Mouse (Mus musculus): ENCODE data around the gene Cdh18.
"Not testable (repeated sequence)": the region's sequence is repeated elsewhere in the genome, so short reads cannot be mapped to it uniquely, and the experiment has no call there.

The Cdh18 gene

DNA sequence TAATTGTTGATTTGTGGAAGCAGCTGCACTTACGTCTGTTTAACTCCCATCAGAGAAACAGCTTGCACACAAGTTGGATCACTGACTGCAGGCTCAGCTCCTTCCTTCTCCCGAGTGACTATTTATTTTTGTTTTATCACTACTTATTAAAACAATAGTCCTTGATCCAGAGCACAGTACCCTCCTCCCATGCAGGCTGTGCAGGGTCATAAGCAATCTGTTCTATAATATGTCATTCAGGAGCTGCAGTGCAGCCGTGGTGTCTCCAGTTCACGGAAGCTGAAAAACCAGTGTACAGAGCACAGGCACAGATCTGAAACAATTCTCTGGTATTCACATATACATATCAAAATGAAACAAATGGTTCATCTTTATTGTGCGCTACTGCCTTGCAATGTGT, 625.8 kb downstream of the Cdh18 start:
- DNase-seq (ENCODE audit: low spot score in 2 of 2) = no peak

GRCm38 (mm10) chr15:23212068-23212467, 663.2 kb downstream of the Cdh18 start:
- no peak for DNase-seq (ENCODE audit: low spot score in 2 of 2)

GRCm38 (mm10) chr15:23230616-23231015, 681.8 kb downstream of the Cdh18 start:
- no peak for DNase-seq (ENCODE audit: low spot score in 2 of 2)

- no peak for DNase-seq (ENCODE audit: low spot score in 2 of 2)
Measured at GRCm38 (mm10) chr15:23257751-23258440, 709.1 kb downstream of the Cdh18 start.

DNA sequence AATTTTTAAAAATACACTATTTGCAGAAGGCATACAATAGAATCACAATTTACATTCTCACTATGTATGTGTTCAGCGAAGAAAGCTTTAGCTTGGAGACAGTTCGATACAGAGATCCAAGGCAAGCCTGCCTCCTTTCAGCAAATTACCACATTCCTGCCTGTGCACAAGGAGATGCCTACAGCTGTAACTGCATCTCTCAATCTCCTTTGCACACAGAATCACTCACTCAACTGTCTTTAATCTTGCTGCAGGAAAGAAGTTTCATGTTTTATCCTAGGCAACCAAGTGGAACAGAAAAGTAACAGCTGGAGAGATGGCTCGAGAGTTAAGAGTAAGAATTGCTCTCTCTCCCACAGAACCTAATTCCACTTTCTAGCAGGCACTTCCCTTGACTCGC, 729.6 kb downstream of the Cdh18 start:
- no peak for DNase-seq (ENCODE audit: low spot score in 2 of 2)

DNA sequence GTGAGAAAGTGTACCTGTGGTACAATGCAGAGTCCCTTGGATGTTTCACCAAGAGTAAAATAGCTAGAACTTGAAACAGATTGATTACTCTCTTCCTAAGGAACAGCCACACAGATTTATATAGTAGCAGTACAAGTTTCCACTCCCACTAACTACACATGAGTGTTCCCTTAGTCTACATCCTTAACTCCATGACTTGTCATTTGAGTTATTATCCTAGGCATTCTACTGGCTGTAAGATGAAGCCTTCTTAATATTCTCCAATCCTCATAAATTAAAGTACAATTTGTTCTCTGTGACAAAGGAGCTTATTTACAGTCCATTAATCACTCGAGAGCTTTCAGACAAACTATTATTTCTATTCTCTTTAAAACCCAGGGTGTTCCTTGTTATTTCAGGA, 756.2 kb downstream of the Cdh18 start:
- no peak for DNase-seq (ENCODE audit: low spot score in 2 of 2)

DNA sequence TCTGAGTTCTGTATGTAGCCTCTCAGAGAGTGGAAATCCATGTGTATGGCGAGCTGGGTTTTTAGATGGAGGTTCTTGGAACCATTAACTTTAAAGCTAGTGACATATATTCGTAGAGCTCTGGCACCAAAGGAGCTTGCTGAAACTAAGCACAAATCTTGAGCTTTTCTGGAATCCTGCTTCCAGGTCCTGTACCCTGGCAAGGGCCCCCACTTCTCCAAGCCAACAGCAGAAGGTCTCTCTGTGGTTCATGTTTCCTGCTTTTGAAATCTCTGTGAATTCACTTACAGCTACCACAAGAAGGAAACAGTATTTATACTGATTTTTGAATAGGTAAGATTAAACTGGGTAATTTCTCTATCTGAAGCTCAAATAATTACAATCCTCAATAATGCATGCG, 767.9 kb downstream of the Cdh18 start:
- no peak for DNase-seq (ENCODE audit: low spot score in 2 of 2)

- no peak for DNase-seq (ENCODE audit: low spot score in 2 of 2)
Measured at GRCm38 (mm10) chr15:23317409-23317808, 768.6 kb downstream of the Cdh18 start.

DNA sequence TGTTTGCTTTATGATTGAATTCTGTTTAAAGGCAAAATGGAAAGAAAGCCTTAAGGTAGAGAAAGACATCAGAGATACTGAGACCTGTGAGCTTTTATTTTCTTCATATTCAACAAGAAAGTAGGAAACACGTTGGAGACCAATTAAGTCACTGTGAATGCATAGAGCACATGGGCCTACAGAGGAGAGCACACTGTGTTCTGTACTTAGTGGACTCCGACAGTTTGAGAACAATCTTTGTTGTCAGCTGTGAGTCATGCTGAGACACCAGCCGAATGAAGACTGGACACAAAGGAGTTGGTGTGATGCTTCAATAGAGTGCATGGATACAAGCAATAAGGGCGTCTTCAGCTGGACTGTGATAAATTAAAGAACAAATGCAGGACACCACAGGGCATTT, 791.5 kb downstream of the Cdh18 start:
- not testable (repeated sequence) for DNase-seq (ENCODE audit: low spot score in 2 of 2)

DNA sequence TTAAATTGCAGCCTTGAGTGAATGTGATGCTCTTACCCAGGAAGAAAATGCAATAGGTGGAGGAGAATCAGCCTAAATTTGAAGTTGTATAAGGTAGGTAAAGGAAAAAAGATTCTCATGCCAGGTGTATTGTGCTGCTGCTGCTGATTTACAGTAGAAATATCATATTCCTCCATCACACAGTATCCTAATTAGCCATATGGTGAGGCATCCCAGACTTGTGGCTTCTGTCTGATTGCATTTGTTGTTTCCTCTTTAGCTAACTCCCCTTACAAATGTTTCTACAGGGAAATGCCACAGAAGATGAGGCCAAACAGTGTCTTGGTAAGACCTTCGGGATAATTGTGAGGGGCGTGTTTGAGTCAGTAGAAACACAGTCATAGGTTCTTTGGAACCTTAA, 802.3 kb downstream of the Cdh18 start:
- no peak for DNase-seq (ENCODE audit: low spot score in 2 of 2)

DNA sequence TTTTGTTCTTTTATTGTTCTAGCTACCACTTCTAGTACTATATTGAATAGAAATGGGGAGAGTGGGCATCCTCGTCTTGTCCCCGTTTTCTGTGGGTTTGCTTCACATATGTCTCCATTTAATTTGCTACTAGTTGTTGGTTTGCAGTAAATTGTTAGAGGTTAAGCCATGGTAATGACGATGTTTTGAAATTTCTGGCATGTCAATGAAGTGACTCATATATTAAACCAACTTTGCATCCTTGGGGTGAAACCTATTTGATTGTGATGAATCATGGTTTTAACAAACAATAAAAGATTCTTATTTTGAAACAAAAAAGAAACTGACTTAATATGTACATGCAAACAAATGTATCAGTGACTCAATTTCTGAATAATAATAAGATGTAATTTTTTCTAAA, 817.5 kb downstream of the Cdh18 start:
- no peak for DNase-seq (ENCODE audit: low spot score in 2 of 2)

GRCm38 (mm10) chr15:23367712-23368111, 818.9 kb downstream of the Cdh18 start:
- no peak for DNase-seq (ENCODE audit: low spot score in 2 of 2)

DNA sequence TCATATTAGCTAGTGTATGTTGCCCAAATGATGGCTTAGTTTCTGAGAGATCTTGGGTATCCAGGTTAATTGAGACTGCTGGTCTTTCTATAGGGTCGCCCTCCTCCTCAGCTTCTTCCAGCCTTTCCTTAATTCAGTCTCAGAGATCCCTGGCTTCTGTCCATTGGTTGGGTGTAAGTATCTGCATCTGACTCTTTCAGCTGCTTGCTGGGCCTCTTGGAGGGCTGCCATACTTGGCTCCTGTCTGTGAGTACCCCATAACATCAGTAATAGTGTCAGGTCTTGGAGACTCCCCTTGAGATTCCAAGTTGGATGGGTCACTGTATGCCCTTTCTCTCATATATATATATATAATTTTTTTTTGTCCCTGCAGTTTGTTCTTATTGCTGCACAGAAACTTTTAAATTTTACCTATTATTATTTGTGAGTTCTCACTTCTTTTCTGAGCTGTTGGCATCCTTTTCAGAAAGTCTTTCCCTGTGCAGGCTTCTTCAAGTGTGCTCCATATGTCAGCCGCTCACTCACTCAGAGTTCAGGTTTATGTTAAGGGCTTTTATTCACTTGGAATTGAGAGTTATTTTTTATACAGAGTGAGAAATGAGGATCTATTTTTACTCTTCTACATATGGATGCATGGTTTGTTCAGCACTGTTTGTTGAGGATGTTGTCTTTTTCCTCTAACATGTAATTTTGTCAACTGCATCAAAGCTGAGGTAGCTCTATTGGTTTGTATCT, 829.4 kb downstream of the Cdh18 start:
- DNase-seq (ENCODE audit: low spot score in 2 of 2) = peak in 1 of 2 experiments; percentile 19

DNA sequence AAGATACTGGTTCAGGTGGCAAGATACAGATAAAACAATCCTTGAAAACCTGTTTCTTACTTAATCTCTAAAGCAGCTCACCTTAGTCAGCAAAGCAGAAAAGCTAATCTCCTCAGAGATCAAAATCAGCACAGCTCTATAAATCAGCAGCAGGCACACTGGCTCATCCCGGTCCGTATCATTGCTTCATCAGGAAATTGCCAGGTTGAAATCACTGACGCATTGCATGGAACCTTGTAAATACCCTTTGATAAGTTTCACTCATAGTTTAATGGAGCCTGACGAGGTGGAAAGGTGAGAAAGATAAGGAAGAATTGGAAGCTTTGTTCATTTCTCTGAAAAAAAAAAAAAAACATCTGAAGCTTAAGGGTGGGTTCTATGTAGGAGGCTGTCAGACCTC, 837.0 kb downstream of the Cdh18 start:
- DNase-seq (ENCODE audit: low spot score in 2 of 2) = no peak

DNA sequence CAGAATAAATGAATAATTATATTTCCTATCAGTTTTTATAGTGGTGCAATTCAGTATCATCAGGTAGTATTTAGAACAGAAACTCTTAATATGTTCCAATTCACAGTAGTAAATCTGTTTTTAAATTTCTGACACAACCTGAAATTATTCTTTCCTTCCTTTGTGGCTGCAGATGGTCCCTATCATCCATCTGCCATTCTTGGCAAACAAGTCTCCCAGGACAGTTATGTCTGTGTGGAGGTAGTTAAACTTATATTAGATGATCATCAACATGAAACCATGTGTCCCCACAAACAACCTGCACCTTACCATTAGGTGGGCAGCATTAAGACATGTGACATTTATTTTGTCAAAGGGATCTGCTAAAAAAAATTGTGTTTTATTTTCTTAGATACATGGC, 847.8 kb downstream of the Cdh18 start:
- DNase-seq (ENCODE audit: low spot score in 2 of 2) = no peak

- no peak for DNase-seq (ENCODE audit: low spot score in 2 of 2)
Measured at GRCm38 (mm10) chr15:23403792-23404191, 855.0 kb downstream of the Cdh18 start.

- DNase-seq (ENCODE audit: low spot score in 2 of 2) = no peak
Measured at GRCm38 (mm10) chr15:23408256-23408655, 859.4 kb downstream of the Cdh18 start.

- DNase-seq (ENCODE audit: low spot score in 2 of 2) = peak; percentile 25 to 63
Measured at GRCm38 (mm10) chr15:23416450-23417080, 867.7 kb downstream of the Cdh18 start.

GRCm38 (mm10) chr15:23418158-23418557, 869.3 kb downstream of the Cdh18 start:
- DNase-seq (ENCODE audit: low spot score in 2 of 2) = no peak

GRCm38 (mm10) chr15:23420010-23420409, 871.2 kb downstream of the Cdh18 start:
- DNase-seq (ENCODE audit: low spot score in 2 of 2) = no peak

DNA sequence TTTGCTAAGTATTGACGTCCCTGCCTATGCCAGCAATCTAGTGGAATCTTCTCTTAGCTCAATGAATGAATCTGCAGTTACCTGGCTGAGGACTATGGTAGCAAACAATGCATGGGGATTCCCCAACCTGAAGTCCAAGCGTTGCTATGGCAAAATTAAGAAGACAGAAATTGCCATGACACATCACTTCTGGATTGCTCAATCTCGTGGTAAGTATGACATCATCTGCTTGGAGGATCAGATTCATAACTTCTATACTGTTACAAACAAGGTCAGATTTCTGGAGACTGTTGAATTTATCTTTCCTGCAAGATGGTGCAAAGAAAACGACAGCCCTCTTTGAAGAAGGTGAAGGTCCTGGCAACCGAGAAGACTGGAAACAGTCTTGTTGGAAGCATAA, 881.2 kb downstream of the Cdh18 start:
- no peak for DNase-seq (ENCODE audit: low spot score in 2 of 2)

DNA sequence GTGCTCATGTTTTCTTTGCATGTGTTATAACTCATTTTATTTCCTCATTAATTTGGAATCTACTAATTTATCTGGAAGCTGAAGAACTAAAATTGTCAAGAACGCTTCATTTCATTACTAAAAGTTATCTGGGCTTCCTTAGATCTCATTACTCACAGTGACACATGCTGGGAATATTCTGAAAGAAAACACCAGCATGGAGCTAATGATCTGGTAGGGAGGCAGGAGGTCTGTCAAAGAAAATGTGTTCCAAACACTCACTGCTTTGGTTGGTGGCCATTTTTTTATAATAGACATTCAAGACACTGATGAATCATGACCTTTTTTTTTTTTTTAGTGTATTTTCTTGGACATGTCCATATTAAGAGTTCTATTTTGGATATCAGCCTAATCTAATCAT, 899.7 kb downstream of the Cdh18 start:
- DNase-seq (ENCODE audit: low spot score in 2 of 2) = no peak

DNA sequence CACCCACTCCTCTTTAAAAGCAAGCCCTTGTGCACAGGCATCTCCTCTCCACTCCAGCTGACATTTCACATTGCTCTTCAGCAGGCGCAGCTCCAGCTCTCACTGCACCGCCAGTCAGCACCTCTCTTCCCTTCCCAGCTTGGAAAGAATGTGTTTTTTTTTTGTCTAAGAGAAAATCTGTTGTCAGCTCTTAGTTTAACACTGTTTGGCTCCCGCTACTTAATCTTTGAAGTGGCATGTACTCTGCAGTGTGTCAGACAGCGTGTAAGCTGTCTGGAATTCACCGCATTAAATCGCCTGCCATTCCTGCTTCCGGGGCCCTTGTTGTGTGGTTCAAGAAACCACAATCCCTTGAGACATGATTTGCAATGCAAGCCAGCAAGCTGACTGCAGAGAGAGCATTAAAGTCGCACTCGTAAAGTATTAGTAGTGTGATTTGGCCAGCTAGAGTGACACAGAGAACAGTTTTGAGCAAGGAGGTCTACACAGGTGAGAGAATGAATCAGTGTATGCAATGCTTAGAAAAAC, 903.3 kb downstream of the Cdh18 start:
- no peak for DNase-seq (ENCODE audit: low spot score in 2 of 2)
